Mouse (Mus musculus) kidney, embryonic 14.5 days (tissue): Measurements from ENCODE around the gene Olfr1161. TPM values are rescaled to one million over a fixed set of nuclear protein-coding genes. Genes with fewer than 3 reads are reported as not detected.

Experiments
- polyA plus RNA-seq: library from polyadenylated mRNA; unstranded; fragments of >200 nt; fragmentation: Nextera tagmentation; extraction: Ambion mirVana; gene quantifications from 2 replicates; pipeline ENCODE4 v1.2.1, GENCODE M21; 2014

The Olfr1161 gene
- polyA plus RNA-seq, 1 experiment from 2014 or later, result not detected

Other genes with a start within 250 kb of the Olfr1161 start
- not detected in 2 replicates for gene Olfr152, start 243.3 kb upstream of the Olfr1161 start, polyA plus RNA-seq
- gene Olfr1143, start 222.2 kb upstream of the Olfr1161 start, polyA plus RNA-seq, result not detected in 2 replicates
- not detected in 2 replicates for gene Olfr1145, start 213.0 kb upstream of the Olfr1161 start, polyA plus RNA-seq
- gene Olfr1148, start 192.2 kb upstream of the Olfr1161 start, polyA plus RNA-seq, result not detected in 2 replicates
- gene Olfr1150-ps1, start 178.8 kb upstream of the Olfr1161 start, polyA plus RNA-seq, result not detected in 2 replicates
- not detected in 2 replicates for gene Olfr1151, start 166.9 kb upstream of the Olfr1161 start, polyA plus RNA-seq
- gene Olfr1152, start 156.3 kb upstream of the Olfr1161 start, polyA plus RNA-seq, result not detected in 2 replicates
- gene Olfr1153, start 127.8 kb upstream of the Olfr1161 start, polyA plus RNA-seq, result not detected in 2 replicates
- gene Olfr1154, start 117.6 kb upstream of the Olfr1161 start, polyA plus RNA-seq, result not detected in 2 replicates
- gene Olfr1155, start 77.6 kb upstream of the Olfr1161 start, polyA plus RNA-seq, result not detected in 2 replicates
- not detected in 2 replicates for gene Olfr1156, start 69.7 kb upstream of the Olfr1161 start, polyA plus RNA-seq
- not detected in 2 replicates for gene Olfr1157, start 54.5 kb upstream of the Olfr1161 start, polyA plus RNA-seq
- gene Olfr74, start 48.1 kb upstream of the Olfr1161 start, polyA plus RNA-seq, result not detected in 2 replicates
- not detected in 2 replicates for gene Olfr1158, start 32.7 kb upstream of the Olfr1161 start, polyA plus RNA-seq
- not detected in 2 replicates for gene Olfr1160, start 14.5 kb upstream of the Olfr1161 start, polyA plus RNA-seq
- not detected in 2 replicates for gene Olfr73, start 14.9 kb downstream of the Olfr1161 start, polyA plus RNA-seq
- not detected in 2 replicates for gene Olfr1162, start 28.4 kb downstream of the Olfr1161 start, polyA plus RNA-seq
- gene Olfr1163, start 49.1 kb downstream of the Olfr1161 start, polyA plus RNA-seq, result not detected in 2 replicates
- gene Olfr1164, start 71.2 kb downstream of the Olfr1161 start, polyA plus RNA-seq, result not detected in 2 replicates
- not detected in 2 replicates for gene Olfr1166, start 105.5 kb downstream of the Olfr1161 start, polyA plus RNA-seq
- not detected in 2 replicates for gene Olfr1167, start 132.4 kb downstream of the Olfr1161 start, polyA plus RNA-seq
- not detected in 2 replicates for gene Olfr1168, start 159.1 kb downstream of the Olfr1161 start, polyA plus RNA-seq
- not detected in 2 replicates for gene Olfr1170, start 205.6 kb downstream of the Olfr1161 start, polyA plus RNA-seq